Mouse (Mus musculus): ENCODE measurements at regions not wholly inside any gene's neighbourhood (a gene's known extent, or its start where the extent isn't known, plus 50 kb on each side); places are given as distances from the start of the nearest gene placed in this dataset.

DNA sequence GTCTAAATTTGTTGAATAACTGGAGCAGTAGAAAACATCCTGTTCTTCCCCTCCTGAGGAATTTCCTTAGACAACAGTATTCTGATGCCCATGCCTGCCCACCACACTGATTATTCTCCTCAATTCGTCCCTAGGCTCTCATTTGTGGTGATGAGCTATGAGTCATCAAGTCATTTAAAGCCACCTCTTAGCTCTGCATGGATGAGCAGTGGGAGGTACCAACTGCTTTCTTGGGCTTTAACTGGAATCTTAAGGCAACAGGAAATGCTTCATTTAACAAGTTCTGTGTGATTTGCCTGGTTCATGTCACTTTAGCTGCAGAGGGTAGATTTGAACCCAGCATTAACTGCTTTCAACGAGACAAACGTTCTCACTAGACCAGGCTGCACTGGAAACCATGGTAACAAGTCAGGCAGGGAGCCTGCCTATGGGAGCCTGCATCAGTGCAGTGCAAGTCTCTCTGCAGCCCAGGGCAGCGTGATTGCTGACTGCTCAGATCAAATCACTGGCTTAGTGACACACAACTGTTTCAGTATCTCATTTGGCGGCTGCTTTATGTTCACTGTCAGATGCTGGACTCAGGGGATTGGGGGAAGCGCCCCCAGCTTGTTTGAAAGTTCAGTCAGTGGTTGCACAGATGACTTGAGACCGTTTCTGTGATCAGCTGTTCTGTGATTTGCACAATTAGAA is 273.5 kb upstream of the Tle4 start:
- TF ChIP-seq POLR2A (IDR thresholded peaks at IDR 0.05; ENCODE audit: insufficient read depth, low read depth, low read length) (no peak), CTCF (IDR thresholded peaks at IDR 0.05) (no peak), EP300 (IDR thresholded peaks at IDR 0.05; ENCODE audit: insufficient read depth, low read depth, low read length) (no peak)
